20 mouse cellular contexts compared by ENCODE assay signal in the genomic region with DNA sequence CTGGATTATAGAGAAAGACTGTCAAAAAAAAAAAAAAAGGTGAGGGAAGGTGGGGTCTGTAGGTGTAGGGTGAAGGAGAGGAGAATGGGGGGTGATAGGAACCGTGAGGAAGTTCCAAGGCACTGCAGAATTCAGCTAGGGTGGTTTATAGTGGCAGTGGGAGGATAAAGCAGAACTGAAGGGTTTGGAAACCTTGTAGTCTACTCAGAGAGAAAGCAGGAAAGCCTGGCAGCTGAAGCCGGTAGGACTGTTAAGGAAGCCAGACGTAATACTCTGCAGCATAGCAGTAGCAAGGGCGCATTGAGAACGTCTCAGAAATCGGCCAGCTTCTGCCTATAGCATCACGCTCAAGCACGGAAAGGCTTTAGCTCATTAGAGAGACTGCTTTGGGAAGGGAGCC. TPM values are rescaled to one million over a fixed set of nuclear protein-coding genes. Genes with fewer than 3 reads are reported as not detected.
A peak's percentile ranks its signal among the peaks of the same experiment; 100 is the strongest.
DNase-seq lines count a peak whose midpoint lies in the region; ATAC-seq and TF ChIP-seq lines count a peak whose summit lies in the region.
"Had no signal": no experiment of that assay in that cellular context is flagged by ENCODE, and none has a peak within 500 bp of the region (broad histone marks: within the 10 kb centered on the region; RNA-seq: fewer than 3 reads in every experiment).

No protein-coding gene starts in this region.

- no peak overlapping the region for H3K4me3 ChIP-seq in left cerebral cortex, adult 2 months
- no peak overlapping the region for H3K4me3 ChIP-seq in limb, embryonic 10.5 days
- H3K4me3 ChIP-seq: embryonic facial prominence, embryonic 13.5 days; forebrain, embryonic 13.5 days; heart, embryonic 12.5 days; hindbrain, embryonic 10.5 days had no signal

- ATAC-seq in frontal cortex, adult (ENCODE audit: low TSS enrichment): peak; percentile 88
- no peak for ATAC-seq in CD4-positive, CD25-positive, alpha-beta regulatory T cell, adult 4 months
- ATAC-seq: forebrain, embryonic 13.5 days; forebrain, postnatal 0 days had no signal

- no peak for DNase-seq in frontal cortex, postnatal 14 days (ENCODE audit: low spot score in 2 of 2)
- DNase-seq in left cerebral cortex, postnatal 36 days (ENCODE audit: low spot score in 2 of 2): peak; percentile 12 to 16
- no peak for DNase-seq in left cerebral cortex, adult 2 months (ENCODE audit: extremely low spot score in 1 of 2, low spot score in 2 of 2)
- DNase-seq in right cerebral cortex, adult 18-20 months: peak; percentile 23
- no peak for DNase-seq in right cerebral cortex, postnatal 25 days
- no peak for DNase-seq in limb, embryonic 10.5 days (ENCODE audit: low spot score)
- DNase-seq: adrenal gland, postnatal 10 days; B cell, adult 2 months; cerebellum, adult 11-12 months; cerebellum, adult 9-10 months; cerebellum, postnatal 25 days; forebrain, postnatal 0 days; gastrocnemius, postnatal 14 days had no signal

- H3K27me3 ChIP-seq in limb, embryonic 10.5 days (ENCODE audit: low read depth, poor library complexity, severe bottlenecking): no peaks in the 10 kb centered on the region
- H3K27me3 ChIP-seq: embryonic facial prominence, embryonic 13.5 days; forebrain, embryonic 13.5 days; heart, embryonic 12.5 days had no signal

- 75% methylated on average over 8 of the region's 8 CpGs for WGBS in limb, embryonic 10.5 days

- no peak overlapping the region; the same call in 1 of the 2 replicates for H3K27ac ChIP-seq in left cerebral cortex, adult 2 months
- H3K27ac ChIP-seq in limb, embryonic 10.5 days: no peak overlapping the region
- H3K27ac ChIP-seq: embryonic facial prominence, embryonic 13.5 days; forebrain, embryonic 13.5 days; hindbrain, embryonic 10.5 days; hindbrain, embryonic 14.5 days had no signal

- no peaks in the 10 kb centered on the region for H3K36me3 ChIP-seq in limb, embryonic 10.5 days
- H3K36me3 ChIP-seq: embryonic facial prominence, embryonic 13.5 days; heart, embryonic 12.5 days; hindbrain, embryonic 10.5 days had no signal

- TF ChIP-seq CTCF in left cerebral cortex, adult 2 months (IDR thresholded peaks at IDR 0.05): no peak

- H3K9me3 ChIP-seq in limb, embryonic 10.5 days (replicated peaks): no peaks in the 10 kb centered on the region
- H3K9me3 ChIP-seq: embryonic facial prominence, embryonic 13.5 days; forebrain, embryonic 13.5 days; heart, embryonic 12.5 days; hindbrain, embryonic 10.5 days had no signal

- intact Hi-C loops in left cerebral cortex, postnatal 36 days (cut with DNase I): no loop called here
- intact Hi-C loops in left cerebral cortex, adult 2 months (cut with DNase I): no loop called here

- peaks cover 16% of the 10 kb centered on the region for H3K4me1 ChIP-seq in limb, embryonic 10.5 days

RNA-seq across cellular contexts. Expression of a gene that starts 8.9 kb away (rescaled TPM):
- total RNA-seq in left cerebral cortex, postnatal 36 days (2021): 100 to 1,000 TPM in 1 of 2 experiments, 10 to 100 TPM in 1; 97.2 to 100 TPM
- 100 to 1,000 TPM in 1 of 2 experiments, 10 to 100 TPM in 1; 97.0 to 107 TPM for total RNA-seq in left cerebral cortex, adult 2 months (2021)
- 37.9 and 41.7 TPM in 2 replicates for polyA plus RNA-seq in limb, embryonic 10.5 days (2016; fragmentation: Nextera tagmentation; extraction: Ambion mirVana)
- polyA plus RNA-seq in CD4-positive, CD25-positive, alpha-beta regulatory T cell, adult 4 months (2017; shearing (Covaris generic)): 10 to 100 TPM; 11.6 to 19.6 TPM

RNA-seq across cellular contexts. Expression of a gene that starts 37.0 kb away (rescaled TPM):
- 10 to 100 TPM; 11.1 to 12.7 TPM for total RNA-seq in left cerebral cortex, postnatal 36 days (2021)
- 10 to 100 TPM in 1 of 2 experiments, 1 to 10 TPM in 1; 9.1 to 14.1 TPM for total RNA-seq in left cerebral cortex, adult 2 months (2021)
- polyA plus RNA-seq in limb, embryonic 10.5 days (2016; fragmentation: Nextera tagmentation; extraction: Ambion mirVana): 46.6 and 46.7 TPM in 2 replicates
- 10 to 100 TPM; 13.5 to 23.8 TPM for polyA plus RNA-seq in CD4-positive, CD25-positive, alpha-beta regulatory T cell, adult 4 months (2017; shearing (Covaris generic))

Comparison
In these comparisons a context has a peak if more than half of its experiments do, and no peak if none do; other contexts are left out.
1. DNase-seq: peak in left cerebral cortex, postnatal 36 days (2 of 2) and right cerebral cortex, adult 18-20 months (single experiment); none in frontal cortex, postnatal 14 days (0 of 2), left cerebral cortex, adult 2 months (0 of 2), right cerebral cortex, postnatal 25 days (single experiment) and limb, embryonic 10.5 days (single experiment).